Mouse (Mus musculus): ENCODE measurements around the gene Nav2. TPM values are rescaled to one million over a fixed set of nuclear protein-coding genes. Genes with fewer than 3 reads are reported as not detected.

The Nav2 gene
- total and polyA plus RNA-seq, 3 experiments, result under 0.01 TPM; not detected in 2

GRCm38 (mm10) chr7:49313945-49314344 lies 405.4 kb downstream of the Nav2 start:
- H3K4me2 ChIP-seq (ENCODE audit: insufficient read depth, low read depth, poor library complexity, severe bottlenecking), result no peak overlapping the region
- H3K9me3 ChIP-seq (replicated peaks; ENCODE audit: low read length), result peaks cover 7% of the 10 kb centered on the region
- peaks cover 31% of the 10 kb centered on the region for H3K27me3 ChIP-seq (replicated peaks)
- H3K27ac ChIP-seq (ENCODE audit: insufficient read depth, low read depth), result no peak overlapping the region
- no peaks in the 10 kb centered on the region for H3K79me2 ChIP-seq (replicated peaks; ENCODE audit: control insufficient read depth, extremely low read depth, insufficient read depth, poor library complexity, severe bottlenecking)
- no peak overlapping the region for H3K4me3 ChIP-seq (replicated peaks in 1 of 3; ENCODE audit: low read depth in 2 of 3, low read length in 2 of 3, poor library complexity in 1 of 3)
- dilution Hi-C loops (cut with MboI; ENCODE audit: extremely low pct_ligation_motif_present, extremely low pct_unique_long_range_greater_than_20kb, low sequenced_read_pairs) (no loop called here), in situ Hi-C loops (cut with MboI; ENCODE audit: low pct_ligation_motif_present, low pct_unique_long_range_greater_than_20kb, low sequenced_read_pairs) (no loop called here)
- TF ChIP-seq TBP (conservative IDR thresholded peaks at IDR 0.05; ENCODE audit: low read depth, low read length) (no peak), GABPA (IDR thresholded peaks at IDR 0.05; ENCODE audit: insufficient replicate concordance, low read depth, low read length) (no peak), ELF1 (IDR thresholded peaks at IDR 0.05; ENCODE audit: low read depth, low read length) (no peak), MAZ (IDR thresholded peaks at IDR 0.05; ENCODE audit: low read depth, low read length) (no peak), POLR2AphosphoS2 (IDR thresholded peaks at IDR 0.05; ENCODE audit: low read depth, low read length) (no peak), JUN (IDR thresholded peaks at IDR 0.05; ENCODE audit: insufficient read depth, low read depth, low read length) (no peak), ZC3H11A (IDR thresholded peaks at IDR 0.05; ENCODE audit: low read depth, low read length) (no peak), RCOR1 (conservative IDR thresholded peaks at IDR 0.05; ENCODE audit: low read depth, low read length) (no peak), PAX5 (IDR thresholded peaks at IDR 0.05; ENCODE audit: low read length) (no peak), NELFE (IDR thresholded peaks at IDR 0.05; ENCODE audit: low read depth, low read length) (no peak)
- no peak for DNase-seq (ENCODE audit: extremely low read depth)
- no peaks in the 10 kb centered on the region for H3K36me3 ChIP-seq (replicated peaks in 1 of 2; ENCODE audit: control insufficient read depth in 1 of 2, insufficient read depth in 1 of 2, low read length in 1 of 2)
- H3K9ac ChIP-seq (ENCODE audit: insufficient read depth, low read depth), result no peak overlapping the region
- no peaks in the 10 kb centered on the region for H3K4me1 ChIP-seq (ENCODE audit: control insufficient read depth in 1 of 2, insufficient read depth in 2 of 2)

- H3K27me3 ChIP-seq (replicated peaks), result peaks cover 33% of the 10 kb centered on the region
- H3K9me3 ChIP-seq (replicated peaks; ENCODE audit: low read length), result peaks cover 7% of the 10 kb centered on the region
- no peak for DNase-seq (ENCODE audit: extremely low read depth)
- H3K9ac ChIP-seq (ENCODE audit: insufficient read depth, low read depth), result no peak overlapping the region
- no peaks in the 10 kb centered on the region for H3K4me1 ChIP-seq (ENCODE audit: control insufficient read depth in 1 of 2, insufficient read depth in 2 of 2)
- dilution Hi-C loops (cut with MboI; ENCODE audit: extremely low pct_ligation_motif_present, extremely low pct_unique_long_range_greater_than_20kb, low sequenced_read_pairs) (no loop called here), in situ Hi-C loops (cut with MboI; ENCODE audit: low pct_ligation_motif_present, low pct_unique_long_range_greater_than_20kb, low sequenced_read_pairs) (no loop called here)
- no peaks in the 10 kb centered on the region for H3K36me3 ChIP-seq (replicated peaks in 1 of 2; ENCODE audit: control insufficient read depth in 1 of 2, insufficient read depth in 1 of 2, low read length in 1 of 2)
- H3K4me3 ChIP-seq (replicated peaks in 1 of 3; ENCODE audit: low read depth in 2 of 3, low read length in 2 of 3, poor library complexity in 1 of 3), result no peak overlapping the region
- H3K4me2 ChIP-seq (ENCODE audit: insufficient read depth, low read depth, poor library complexity, severe bottlenecking), result no peak overlapping the region
- no peak overlapping the region for H3K27ac ChIP-seq (ENCODE audit: insufficient read depth, low read depth)
- no peaks in the 10 kb centered on the region for H3K79me2 ChIP-seq (replicated peaks; ENCODE audit: control insufficient read depth, extremely low read depth, insufficient read depth, poor library complexity, severe bottlenecking)
- TF ChIP-seq IRF4 (IDR thresholded peaks at IDR 0.05; ENCODE audit: low read depth, low read length), result peak; percentile 52
- no peak for TF ChIP-seq ZC3H11A (IDR thresholded peaks at IDR 0.05; ENCODE audit: low read depth, low read length)
- no peak for TF ChIP-seq MXI1 (IDR thresholded peaks at IDR 0.05; ENCODE audit: low read depth, low read length)
- no peak for TF ChIP-seq ZMIZ1 (IDR thresholded peaks at IDR 0.05; ENCODE audit: low read depth, low read length)
- no peak for TF ChIP-seq CTCF (conservative IDR thresholded peaks at IDR 0.05 in 1 of 2, IDR thresholded peaks at IDR 0.05 in 1 of 2; ENCODE audit: low read depth in 2 of 2, low read length in 2 of 2)
- TF ChIP-seq HCFC1 (IDR thresholded peaks at IDR 0.05; ENCODE audit: low read depth, low read length), result no peak
- no peak for TF ChIP-seq USF1 (IDR thresholded peaks at IDR 0.05; ENCODE audit: low read depth, low read length)
- TF ChIP-seq MAFK (IDR thresholded peaks at IDR 0.05; ENCODE audit: insufficient replicate concordance, low read length), result no peak
Observed at GRCm38 (mm10) chr7:49315033-49315432, 406.5 kb downstream of the Nav2 start.
